Mouse (Mus musculus) bone marrow macrophage, adult 2 months (primary cell): Measurements from ENCODE around the gene Ercc6l. TPM values are rescaled to one million over a fixed set of nuclear protein-coding genes. Genes with fewer than 3 reads are reported as not detected.
A peak's percentile ranks its signal among the peaks of the same experiment; 100 is the strongest.

Source experiments
- H3K27ac ChIP-seq: 2 replicates; pipeline ENCODE4 v1.5.1; 2012; ENCODE audit warnings: low read depth, low read length; ENCODE audit not compliant: insufficient read depth
- H3K4me1 ChIP-seq: 2 replicates; pipeline ENCODE4 v1.6.1; 2012; ENCODE audit warnings: low read length; ENCODE audit not compliant: control insufficient read depth, insufficient read depth
- H3K4me3 ChIP-seq: 2 replicates; pipeline ENCODE4 v1.5.1; 2012; ENCODE audit warnings: mild to moderate bottlenecking, low read length, moderate library complexity; ENCODE audit not compliant: insufficient read depth
- CTCF ChIP-seq: IDR thresholded peaks from 2 replicates; pipeline ENCODE4 v1.5.1; 2012; ENCODE audit warnings: low read depth, mild to moderate bottlenecking, low read length, moderate library complexity
- POLR2A ChIP-seq: IDR thresholded peaks from 2 replicates; pipeline ENCODE4 v1.6.1; 2012; ENCODE audit warnings: mild to moderate bottlenecking, low read depth, low read length, borderline replicate concordance
- polyA plus RNA-seq: library from polyadenylated mRNA; stranded (reverse); fragments of >200 nt; gene quantifications from 2 replicates; pipeline ENCODE4 v1.2.4, GENCODE M21; 2012; ENCODE audit not compliant: missing spikeins, insufficient read depth, insufficient read length

The Ercc6l gene
- polyA plus RNA-seq, result 7.0 and 7.8 TPM in 2 replicates

GRCm38 (mm10) chrX:102156618-102157422 is at the start of gene Ercc6l:
Gene Ercc6l (minus strand): TSS chrX:102157091.
- peak within 1 kb of the TSS; percentile 63 for H3K27ac ChIP-seq
- H3K4me1 ChIP-seq, result peaks cover 4% of the 10 kb centered on the region; the same call in 1 of the 2 replicates
- no peak for TF ChIP-seq CTCF
- TF ChIP-seq POLR2A, result no peak
- peak within 1 kb of the TSS; percentile 74 for H3K4me3 ChIP-seq

- TF ChIP-seq POLR2A (no peak), CTCF (no peak)
- no peak overlapping the region for H3K27ac ChIP-seq
- no peaks in the 10 kb centered on the region; the same call in 1 of the 2 replicates for H3K4me1 ChIP-seq
- no peak overlapping the region for H3K4me3 ChIP-seq
Measured at GRCm38 (mm10) chrX:102190840-102191239, 33.9 kb upstream of the Ercc6l start.

GRCm38 (mm10) chrX:102189581-102189980 is 32.7 kb upstream of the Ercc6l start:
- TF ChIP-seq CTCF, result no peak
- TF ChIP-seq POLR2A, result no peak
- H3K27ac ChIP-seq, result no peak overlapping the region
- H3K4me1 ChIP-seq, result no peaks in the 10 kb centered on the region; the same call in 1 of the 2 replicates
- no peak overlapping the region for H3K4me3 ChIP-seq

- Histone ChIP-seq H3K4me3 (peak within 1 kb of the TSS; percentile 90), H3K27ac (peak within 1 kb of the TSS; percentile 91), H3K4me1 (no peaks in the 10 kb centered on the region; the same call in 1 of the 2 replicates)
- TF ChIP-seq POLR2A (no peak), CTCF (peak; percentile 24; the same call in 1 of the 2 replicates)
Measured at GRCm38 (mm10) chrX:102188712-102189497, 32.0 kb upstream of the Ercc6l start, which contains the start of gene Rps4x. Gene Rps4x (minus strand): TSS chrX:102189394.

DNA sequence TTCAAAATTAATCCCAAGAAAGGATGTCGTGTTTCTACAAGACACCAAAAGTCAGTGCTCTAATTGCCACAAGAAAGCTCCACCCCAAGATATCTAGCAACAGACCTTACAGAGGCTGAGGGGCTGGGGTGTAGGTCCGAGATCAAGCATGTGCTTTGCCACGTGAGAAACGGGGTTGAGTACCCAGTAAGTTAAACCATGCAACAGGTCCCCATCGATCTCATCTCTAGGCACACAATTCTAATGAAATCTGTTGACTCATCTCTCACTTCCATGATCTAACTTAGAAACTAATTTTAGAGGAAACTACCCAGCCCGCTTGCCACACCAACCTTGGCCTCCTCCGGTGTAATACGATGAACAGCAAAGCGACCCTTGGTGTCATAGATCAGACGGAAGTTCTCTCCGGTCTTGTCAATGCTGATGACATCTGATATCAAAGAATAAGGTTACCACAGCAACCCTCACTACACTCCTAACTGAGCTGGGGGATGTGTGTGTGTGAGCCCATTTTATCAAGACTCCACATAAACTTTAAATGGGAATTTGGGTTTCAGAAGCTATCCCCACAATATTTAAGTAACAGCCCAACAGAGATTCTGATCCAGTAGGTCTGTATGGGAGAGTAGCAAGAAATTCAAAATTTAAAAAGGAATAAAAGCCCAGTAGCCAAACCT is 30.3 kb upstream of the Ercc6l start:
- Histone ChIP-seq H3K4me3 (peak overlapping the region; percentile 90), H3K27ac (no peak overlapping the region), H3K4me1 (no peaks in the 10 kb centered on the region; the same call in 1 of the 2 replicates)
- TF ChIP-seq CTCF (no peak), POLR2A (no peak)

DNA sequence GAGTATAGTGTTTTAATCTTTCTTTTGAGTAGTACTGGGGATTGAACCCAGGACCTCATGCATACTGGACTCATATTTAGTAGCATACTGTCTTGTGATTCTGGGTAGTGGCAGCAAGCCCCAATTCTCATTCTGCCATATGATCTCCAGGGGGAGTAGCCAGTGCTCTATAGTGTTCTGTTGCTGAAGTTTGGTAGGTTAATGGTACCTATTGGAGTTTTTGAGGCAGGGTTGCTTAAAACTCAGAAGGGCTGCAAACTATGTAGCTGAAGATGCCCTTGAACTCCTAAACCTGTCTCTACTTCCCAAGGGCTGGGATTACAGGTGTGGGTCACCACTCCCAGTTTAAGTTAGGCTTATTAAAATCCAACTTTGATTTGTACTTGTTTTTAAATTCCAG is 25.7 kb upstream of the Ercc6l start:
- H3K4me1 ChIP-seq, result no peaks in the 10 kb centered on the region; the same call in 1 of the 2 replicates
- no peak overlapping the region for H3K27ac ChIP-seq
- H3K4me3 ChIP-seq, result no peak overlapping the region
- TF ChIP-seq CTCF, result no peak
- no peak for TF ChIP-seq POLR2A

DNA sequence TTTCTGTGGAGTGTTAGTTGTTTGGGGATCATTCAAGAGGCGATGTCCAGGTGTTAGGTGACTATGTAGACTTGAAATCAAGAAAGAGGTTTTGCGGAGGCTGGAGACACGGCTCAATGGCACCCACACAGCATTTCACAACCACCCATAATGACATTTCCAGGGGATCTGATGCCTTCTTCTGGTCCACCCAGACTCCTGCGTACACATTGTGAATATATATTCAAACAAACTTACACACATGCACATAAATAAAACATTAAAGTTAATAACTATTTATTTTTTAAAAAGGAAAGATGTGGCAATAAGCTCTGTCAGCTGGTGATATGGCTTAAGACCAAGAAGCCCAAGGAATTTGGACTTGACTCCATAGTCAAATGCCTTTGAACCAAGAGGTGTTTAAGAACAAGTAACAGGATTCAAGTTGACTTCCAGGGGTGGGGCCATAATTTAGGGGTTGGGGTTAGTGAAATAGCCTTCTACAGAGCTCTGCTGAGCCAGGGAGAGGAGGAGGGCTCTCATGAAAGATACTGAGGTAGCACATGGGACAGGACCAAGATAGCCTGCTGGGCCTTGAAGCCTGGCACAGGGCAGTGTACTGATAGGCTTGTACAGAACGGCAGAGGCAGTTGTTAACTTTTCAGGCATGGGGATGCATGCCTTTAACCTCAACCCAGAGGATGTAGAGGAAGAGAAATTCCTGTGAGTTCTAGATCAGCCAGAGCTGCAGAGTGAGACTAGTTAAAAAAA is 18.8 kb upstream of the Ercc6l start:
- Histone ChIP-seq H3K27ac (no peak overlapping the region), H3K4me1 (no peaks in the 10 kb centered on the region), H3K4me3 (no peak overlapping the region)
- TF ChIP-seq CTCF (no peak), POLR2A (no peak)

DNA sequence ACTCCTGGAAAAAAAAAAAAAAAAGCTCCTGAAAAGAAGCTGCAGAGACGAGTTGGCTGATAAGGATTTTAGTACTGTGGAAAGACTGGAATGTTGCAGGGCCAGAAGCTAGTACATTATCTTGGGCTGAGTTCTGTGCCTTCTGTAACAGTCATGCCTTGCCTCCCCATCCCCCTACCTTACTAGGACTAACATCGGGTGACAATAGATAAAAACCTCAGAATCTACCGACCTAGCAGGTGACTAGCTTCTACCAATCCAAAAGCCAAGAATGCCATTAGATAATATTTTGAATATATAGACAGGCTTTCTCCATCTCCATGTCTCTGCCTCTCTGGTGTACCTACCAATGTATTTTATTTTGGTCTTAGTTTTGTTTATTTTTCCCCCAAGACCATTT is 14.0 kb upstream of the Ercc6l start:
- H3K4me1 ChIP-seq, result no peaks in the 10 kb centered on the region

GRCm38 (mm10) chrX:102170135-102170534 is 13.2 kb upstream of the Ercc6l start:
- Histone ChIP-seq H3K4me3 (no peak overlapping the region), H3K27ac (no peak overlapping the region), H3K4me1 (no peaks in the 10 kb centered on the region)
- no peak for TF ChIP-seq POLR2A
- TF ChIP-seq CTCF, result no peak

More for the DNA sequence above, 14.0 kb upstream of the Ercc6l start:
- H3K4me3 ChIP-seq, result no peak overlapping the region
- TF ChIP-seq POLR2A, result no peak
- no peak for TF ChIP-seq CTCF
- H3K27ac ChIP-seq, result no peak overlapping the region
